Mouse (Mus musculus): ENCODE data around the gene AI481877. TPM values are rescaled to one million over a fixed set of nuclear protein-coding genes. Genes with fewer than 3 reads are reported as not detected.
"Not testable (repeated sequence)": the region's sequence is repeated elsewhere in the genome, so short reads cannot be mapped to it uniquely, and the experiment has no call there.

AI481877 gene
- 0.04 TPM in 1 of 2 replicates, not detected in the other for polyA plus RNA-seq (2016; fragmentation: Nextera tagmentation; extraction: Ambion mirVana)

DNA sequence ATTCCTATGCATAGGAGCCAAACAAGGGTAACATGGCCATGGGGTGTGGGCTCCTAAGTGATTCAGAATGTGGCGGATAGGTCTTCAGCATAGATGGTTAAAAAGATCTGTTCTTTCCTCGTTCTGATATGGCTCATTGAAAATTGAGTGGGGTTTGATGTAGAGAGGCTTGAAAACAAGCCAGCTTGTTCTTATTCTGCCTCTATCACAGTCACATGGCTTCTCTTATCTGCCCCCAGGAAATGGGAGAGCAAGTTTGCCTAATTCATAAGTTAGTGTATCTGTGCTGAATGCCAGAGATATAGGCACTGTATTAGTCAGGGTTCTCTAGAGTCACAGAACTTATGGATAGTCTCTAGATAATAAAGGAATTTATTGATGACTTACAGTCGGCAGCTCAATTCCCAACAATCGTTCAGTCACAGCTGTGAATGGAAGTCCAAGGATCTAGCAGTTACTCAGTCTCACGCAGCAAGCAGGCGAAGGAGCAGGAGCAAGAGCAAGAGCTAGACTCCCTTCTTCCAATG, at the start of gene AI481877:
Gene AI481877, minus strand, starts transcription at position 477 of the 527 bp plus-strand sequence.
- not testable (repeated sequence) for H3K36me3 ChIP-seq; H3K9ac ChIP-seq (replicated peaks); H3K27ac ChIP-seq; H3K4me3 ChIP-seq (replicated peaks); H3K4me2 ChIP-seq; H3K9me3 ChIP-seq; H3K4me1 ChIP-seq (replicated peaks); H3K27me3 ChIP-seq; ATAC-seq (ENCODE audit: insufficient number of reproducible peaks, insufficient read depth, low FRiP score, low TSS enrichment, low read depth)
- WGBS = 93% methylated on average over 3 of the region's 6 CpGs

DNA sequence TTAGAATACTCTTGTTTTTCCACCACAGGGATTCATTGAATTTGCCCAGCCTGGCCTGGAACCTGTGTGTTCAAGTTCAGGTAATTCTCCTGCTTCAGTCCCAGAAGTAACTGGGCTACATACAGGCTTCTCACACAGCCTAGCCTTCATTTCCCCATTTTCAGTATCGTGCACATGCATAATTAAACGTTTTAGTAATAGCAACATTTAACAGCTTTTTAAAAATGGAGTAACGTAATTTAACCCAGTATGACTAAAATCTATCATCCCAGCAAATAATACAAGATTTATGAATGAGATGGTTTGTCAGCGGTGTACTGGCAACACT, 49.7 kb upstream of the AI481877 start:
- 29% methylated on average over 4 of the region's 4 CpGs for WGBS
- Histone ChIP-seq H3K4me1 (replicated peaks) (peaks cover 6% of the 10 kb centered on the region), H3K36me3 (no peaks in the 10 kb centered on the region), H3K9me3 (no peaks in the 10 kb centered on the region), H3K27ac (no peak overlapping the region), H3K4me3 (replicated peaks) (peak overlapping the region; percentile 93), H3K9ac (replicated peaks) (0 out of 2 replicates have a peak overlapping the region, but pooled peaks have one; percentile 90), H3K27me3 (no peaks in the 10 kb centered on the region), H3K4me2 (peak overlapping the region; percentile 73)
- no peak for ATAC-seq (ENCODE audit: insufficient number of reproducible peaks, insufficient read depth, low FRiP score, low TSS enrichment, low read depth)

DNA sequence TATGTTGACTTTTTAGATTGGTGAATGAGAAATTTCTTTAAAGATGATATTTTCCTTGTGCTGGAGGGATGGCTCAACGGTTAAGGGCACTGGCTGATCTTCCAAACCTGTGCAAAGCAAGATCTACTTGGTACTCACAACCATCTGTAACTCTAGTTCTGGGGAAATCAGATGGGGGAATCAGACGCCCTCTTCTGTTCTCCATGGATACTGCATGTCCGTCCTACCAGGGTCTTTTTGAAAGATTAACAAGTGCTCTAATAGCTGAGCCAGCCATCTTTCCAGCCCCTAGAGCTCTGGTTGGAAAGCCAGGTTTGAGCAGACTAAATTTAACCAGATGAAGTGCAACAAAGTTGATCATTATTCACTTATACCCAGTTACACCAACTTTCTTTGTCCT, 48.5 kb upstream of the AI481877 start:
- H3K27me3 ChIP-seq = no peaks in the 10 kb centered on the region
- no peaks in the 10 kb centered on the region for H3K36me3 ChIP-seq
- H3K4me2 ChIP-seq = no peak overlapping the region
- no peak overlapping the region for H3K9ac ChIP-seq (replicated peaks)
- H3K27ac ChIP-seq = no peak overlapping the region
- WGBS = 22% methylated on average over 3 of the region's 3 CpGs
- no peaks in the 10 kb centered on the region for H3K9me3 ChIP-seq
- no peak overlapping the region for H3K4me3 ChIP-seq (replicated peaks)
- ATAC-seq (ENCODE audit: insufficient number of reproducible peaks, insufficient read depth, low FRiP score, low TSS enrichment, low read depth) = no peak
- peaks cover 6% of the 10 kb centered on the region for H3K4me1 ChIP-seq (replicated peaks)

DNA sequence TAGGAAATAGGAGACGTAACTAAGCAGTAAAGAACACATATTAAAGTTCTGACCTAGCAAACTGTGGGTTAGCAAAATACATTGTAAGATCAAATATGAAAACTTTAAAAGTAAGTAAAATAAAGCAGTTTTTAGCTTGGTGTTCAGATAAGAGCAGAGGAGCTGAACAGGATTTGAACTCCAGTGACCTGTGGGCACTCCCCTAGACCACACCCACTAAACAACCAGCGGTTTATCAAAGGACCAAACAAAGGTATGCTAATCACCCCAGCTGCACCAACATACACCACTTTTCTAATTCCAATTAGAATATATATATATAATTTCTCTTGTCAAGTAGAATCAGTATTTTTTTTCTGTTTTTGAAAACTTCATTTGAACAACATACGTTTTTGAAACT, 46.9 kb upstream of the AI481877 start:
- no peak for ATAC-seq (ENCODE audit: insufficient number of reproducible peaks, insufficient read depth, low FRiP score, low TSS enrichment, low read depth)
- H3K4me3 ChIP-seq (replicated peaks) = no peak overlapping the region
- H3K27me3 ChIP-seq = no peaks in the 10 kb centered on the region
- H3K4me2 ChIP-seq = no peak overlapping the region
- H3K36me3 ChIP-seq = no peaks in the 10 kb centered on the region
- H3K9me3 ChIP-seq = no peaks in the 10 kb centered on the region
- H3K9ac ChIP-seq (replicated peaks) = no peak overlapping the region
- peaks cover 19% of the 10 kb centered on the region for H3K4me1 ChIP-seq (replicated peaks)
- 67% methylated on average over 3 of the region's 3 CpGs for WGBS
- H3K27ac ChIP-seq = no peak overlapping the region

DNA sequence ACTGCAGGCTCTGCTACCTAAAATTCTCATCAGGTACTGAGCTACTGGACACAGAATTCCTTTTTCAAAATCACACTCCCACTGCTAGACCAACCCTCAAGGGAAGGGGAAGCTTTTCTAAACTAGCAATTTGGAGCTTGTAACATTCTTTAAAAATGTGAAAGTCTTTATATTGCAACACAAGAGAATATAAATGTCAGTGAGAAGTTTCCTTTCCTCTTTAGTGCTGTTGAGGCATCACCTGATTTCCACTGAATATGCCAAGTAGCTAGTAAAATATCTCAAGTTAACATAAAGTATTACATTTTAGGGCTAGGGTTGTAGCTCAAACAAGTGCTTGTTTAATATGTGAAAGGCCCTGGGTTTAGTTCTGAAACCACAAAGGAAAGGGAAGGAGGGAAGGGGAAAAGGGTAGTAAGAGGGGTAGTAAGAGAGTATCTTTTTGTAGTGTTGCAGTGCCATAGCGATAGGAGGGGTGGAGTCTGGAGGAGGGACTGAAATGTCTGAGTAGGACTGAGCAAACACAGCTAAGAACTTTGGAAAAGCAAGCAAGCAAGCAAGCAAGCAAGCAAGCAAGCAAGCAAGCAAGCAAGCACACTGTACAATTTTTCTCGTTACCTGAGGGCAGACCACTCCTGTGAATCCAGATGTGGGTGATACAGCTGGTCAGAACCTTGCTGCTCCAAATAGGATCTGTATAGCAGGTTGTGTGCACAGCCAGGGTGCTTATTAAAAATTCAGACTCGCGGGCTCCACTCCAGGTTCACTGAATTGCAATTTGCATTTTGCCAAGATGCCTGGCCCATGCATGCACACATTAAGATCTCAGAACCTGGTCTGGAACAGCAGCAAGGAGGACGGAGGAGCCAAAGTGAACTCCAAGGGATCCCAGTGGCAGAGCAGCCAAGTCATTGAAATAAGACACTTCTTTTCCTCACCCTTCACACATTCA, 42.8 kb upstream of the AI481877 start:
- 35% methylated on average over 5 of the region's 5 CpGs for WGBS
- Histone ChIP-seq H3K9me3 (no peaks in the 10 kb centered on the region), H3K4me3 (replicated peaks) (no peak overlapping the region), H3K27ac (peak overlapping the region; percentile 23; the same call in 1 of the 2 replicates), H3K27me3 (no peaks in the 10 kb centered on the region), H3K36me3 (no peaks in the 10 kb centered on the region), H3K4me2 (no peak overlapping the region), H3K4me1 (replicated peaks) (peaks cover 13% of the 10 kb centered on the region), H3K9ac (replicated peaks) (no peak overlapping the region)
- ATAC-seq (ENCODE audit: insufficient number of reproducible peaks, insufficient read depth, low FRiP score, low TSS enrichment, low read depth) = no peak

DNA sequence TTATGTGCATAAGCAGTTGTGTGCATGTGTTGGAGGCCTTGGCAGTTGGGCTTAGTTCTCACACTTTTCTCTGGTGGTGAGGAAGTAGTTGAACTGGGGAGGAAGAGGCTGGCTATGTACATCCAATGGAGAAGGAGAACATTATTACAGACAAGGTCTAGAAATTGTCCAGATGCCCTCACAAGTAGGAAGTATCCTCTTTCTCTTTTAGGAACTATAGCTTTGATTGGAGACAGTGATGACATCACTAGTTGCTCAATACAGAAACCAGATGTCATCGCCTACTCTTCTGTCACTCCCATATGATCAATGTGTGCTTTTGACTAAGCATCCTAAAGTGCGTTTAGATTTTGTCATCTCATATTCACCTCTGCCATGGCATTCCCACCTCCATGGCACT, 38.8 kb upstream of the AI481877 start:
- Histone ChIP-seq H3K9me3 (no peaks in the 10 kb centered on the region), H3K4me1 (replicated peaks) (peaks cover 13% of the 10 kb centered on the region), H3K27me3 (no peaks in the 10 kb centered on the region), H3K4me2 (no peak overlapping the region), H3K4me3 (replicated peaks) (no peak overlapping the region), H3K9ac (replicated peaks) (no peak overlapping the region), H3K36me3 (no peaks in the 10 kb centered on the region), H3K27ac (no peak overlapping the region)
- WGBS = 90% methylated on average over 2 of the region's 2 CpGs
- ATAC-seq (ENCODE audit: insufficient number of reproducible peaks, insufficient read depth, low FRiP score, low TSS enrichment, low read depth) = no peak

DNA sequence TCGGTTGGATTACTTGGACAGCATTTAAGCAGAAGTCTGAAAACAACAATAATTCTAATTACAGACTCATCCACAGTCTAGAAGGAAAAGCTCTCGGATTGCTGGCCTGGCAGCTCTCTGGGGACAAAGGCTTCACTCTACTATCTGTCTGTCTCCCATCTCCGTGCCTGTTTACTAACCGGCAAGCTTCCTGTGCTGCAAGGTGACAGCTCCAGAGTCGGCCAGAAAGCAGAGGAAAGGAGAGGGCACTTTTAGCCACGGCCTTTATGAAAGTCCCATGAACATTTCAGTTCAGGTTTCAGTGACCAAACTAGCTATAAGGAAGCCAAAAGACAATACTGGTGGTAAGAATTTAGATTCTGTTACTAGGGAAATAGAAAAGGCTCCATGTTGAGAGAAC, 37.1 kb upstream of the AI481877 start:
- Histone ChIP-seq H3K36me3 (no peaks in the 10 kb centered on the region), H3K4me3 (replicated peaks) (no peak overlapping the region), H3K27me3 (no peaks in the 10 kb centered on the region), H3K4me2 (no peak overlapping the region), H3K9ac (replicated peaks) (no peak overlapping the region), H3K4me1 (replicated peaks) (0 out of 2 replicates have a peak, but pooled peaks cover 1% of the 10 kb centered on the region), H3K9me3 (no peaks in the 10 kb centered on the region), H3K27ac (no peak overlapping the region)
- no peak for ATAC-seq (ENCODE audit: insufficient number of reproducible peaks, insufficient read depth, low FRiP score, low TSS enrichment, low read depth)
- 62% methylated on average over 6 of the region's 6 CpGs for WGBS

DNA sequence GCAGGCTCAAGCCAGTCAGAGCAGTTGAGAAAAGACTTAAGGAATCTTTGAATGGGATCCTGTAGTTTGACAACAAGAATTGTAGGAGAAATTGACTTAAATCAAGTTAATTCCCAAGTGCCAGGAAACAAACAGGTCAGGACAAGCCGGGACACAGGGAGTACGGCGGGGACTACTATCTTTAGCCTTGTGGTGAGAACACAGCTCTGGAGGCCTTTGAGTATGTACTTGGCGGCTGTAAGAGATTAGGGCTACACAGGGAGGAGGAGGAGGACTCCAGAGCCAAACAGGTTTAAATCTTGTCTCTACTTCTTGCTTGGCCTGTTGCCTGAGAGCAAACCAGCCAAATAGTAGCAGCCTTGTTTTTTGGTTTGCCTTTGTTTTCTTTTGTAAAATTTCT, 36.2 kb upstream of the AI481877 start:
- H3K27me3 ChIP-seq = no peaks in the 10 kb centered on the region
- ATAC-seq (ENCODE audit: insufficient number of reproducible peaks, insufficient read depth, low FRiP score, low TSS enrichment, low read depth) = no peak
- no peak overlapping the region for H3K27ac ChIP-seq
- no peaks in the 10 kb centered on the region for H3K4me1 ChIP-seq (replicated peaks)
- no peak overlapping the region for H3K9ac ChIP-seq (replicated peaks)
- WGBS = 65% methylated on average over 4 of the region's 4 CpGs
- H3K4me2 ChIP-seq = no peak overlapping the region
- no peaks in the 10 kb centered on the region for H3K36me3 ChIP-seq
- H3K4me3 ChIP-seq (replicated peaks) = no peak overlapping the region
- H3K9me3 ChIP-seq = no peaks in the 10 kb centered on the region

DNA sequence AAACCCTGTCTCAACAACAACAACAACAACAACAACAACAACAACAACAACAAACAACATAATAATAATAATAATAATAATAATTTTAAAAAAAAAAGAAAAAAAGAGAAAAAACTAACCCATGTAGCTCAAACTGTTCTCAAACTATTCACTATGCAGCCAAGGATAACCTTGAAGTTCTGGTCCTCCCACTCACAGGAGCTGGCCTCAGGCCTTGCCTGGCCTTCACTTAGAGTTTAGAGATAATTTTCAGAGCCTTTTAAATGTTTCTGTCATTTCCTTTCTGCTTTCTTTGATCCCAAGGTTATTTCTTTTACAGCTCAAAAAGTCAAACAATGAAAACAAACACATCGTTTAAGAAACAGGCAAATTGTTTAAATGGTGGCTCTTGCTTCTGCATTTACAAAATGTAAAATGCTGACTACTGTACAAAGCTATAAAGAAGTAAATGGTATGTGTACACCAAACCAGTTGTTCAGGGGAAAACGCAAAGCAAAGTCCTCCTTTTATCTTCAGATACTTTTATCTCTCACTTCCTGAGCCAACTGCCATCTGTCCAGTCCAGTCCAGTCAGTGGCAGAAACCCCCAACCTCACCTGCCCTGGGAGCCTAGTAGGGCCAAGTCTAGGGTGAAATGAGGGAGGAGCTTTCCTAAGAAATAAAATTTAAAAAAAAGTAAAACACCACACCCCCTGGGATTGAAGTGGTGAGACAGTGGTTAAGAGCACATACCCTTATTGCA, 34.6 kb upstream of the AI481877 start:
- no peaks in the 10 kb centered on the region for H3K4me1 ChIP-seq (replicated peaks)
- H3K9ac ChIP-seq (replicated peaks) = no peak overlapping the region
- H3K4me3 ChIP-seq (replicated peaks) = no peak overlapping the region
- no peaks in the 10 kb centered on the region for H3K9me3 ChIP-seq
- H3K27ac ChIP-seq = no peak overlapping the region
- H3K27me3 ChIP-seq = no peaks in the 10 kb centered on the region
- no peak overlapping the region for H3K4me2 ChIP-seq
- H3K36me3 ChIP-seq = no peaks in the 10 kb centered on the region
- ATAC-seq (ENCODE audit: insufficient number of reproducible peaks, insufficient read depth, low FRiP score, low TSS enrichment, low read depth) = no peak
- WGBS = 64% methylated on average over 2 of the region's 2 CpGs

DNA sequence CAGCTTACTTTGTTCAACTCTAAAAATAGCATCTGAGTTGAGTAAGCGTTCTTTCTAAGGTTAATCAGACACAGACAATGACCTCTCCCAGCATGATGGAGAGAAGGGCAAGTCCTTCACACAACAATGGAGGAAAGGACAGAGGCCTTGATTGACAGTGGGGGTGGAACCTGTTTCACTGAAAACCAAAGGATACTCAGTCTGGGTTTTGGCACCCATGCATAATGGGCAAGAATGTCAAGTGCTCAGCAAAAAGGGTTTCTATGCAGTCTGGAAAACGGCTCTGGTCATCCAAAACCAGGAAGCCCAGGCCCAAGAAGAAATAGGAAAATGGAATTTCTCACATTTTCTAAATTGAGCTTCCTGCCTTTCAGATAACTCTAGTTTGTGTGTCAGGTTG, 33.8 kb upstream of the AI481877 start:
- H3K27me3 ChIP-seq = no peaks in the 10 kb centered on the region

DNA sequence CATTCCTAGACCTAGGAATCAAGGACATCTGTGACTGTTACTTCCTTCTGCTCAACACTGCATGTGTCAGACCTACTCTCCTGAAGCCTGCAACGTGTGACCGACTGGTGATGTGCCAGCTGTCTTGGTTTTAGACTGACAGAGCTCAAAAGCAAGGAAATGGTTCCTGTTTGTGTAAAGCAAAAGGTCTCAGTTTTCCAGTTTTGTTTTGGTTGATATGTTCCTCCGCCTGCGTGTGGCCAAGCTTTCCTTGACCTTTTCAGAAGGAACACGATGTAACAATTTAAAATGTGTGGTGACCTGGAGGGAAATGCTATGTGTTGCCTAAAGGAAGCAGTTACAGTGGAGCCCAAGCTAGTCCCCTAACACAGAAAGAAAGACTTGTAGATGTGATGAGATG, 31.2 kb upstream of the AI481877 start:
- 86% methylated on average over 5 of the region's 5 CpGs for WGBS
- no peak overlapping the region for H3K4me3 ChIP-seq (replicated peaks)
- no peak overlapping the region for H3K9ac ChIP-seq (replicated peaks)
- H3K36me3 ChIP-seq = no peaks in the 10 kb centered on the region
- no peak overlapping the region for H3K4me2 ChIP-seq
- no peaks in the 10 kb centered on the region for H3K27me3 ChIP-seq
- no peak for ATAC-seq (ENCODE audit: insufficient number of reproducible peaks, insufficient read depth, low FRiP score, low TSS enrichment, low read depth)
- no peaks in the 10 kb centered on the region for H3K4me1 ChIP-seq (replicated peaks)
- no peak overlapping the region for H3K27ac ChIP-seq
- no peaks in the 10 kb centered on the region for H3K9me3 ChIP-seq

More for the DNA sequence above, 33.8 kb upstream of the AI481877 start:
- Histone ChIP-seq H3K9me3 (no peaks in the 10 kb centered on the region), H3K4me3 (replicated peaks) (no peak overlapping the region), H3K4me1 (replicated peaks) (no peaks in the 10 kb centered on the region), H3K4me2 (no peak overlapping the region), H3K9ac (replicated peaks) (no peak overlapping the region), H3K27ac (no peak overlapping the region), H3K36me3 (no peaks in the 10 kb centered on the region)
- WGBS = 78% methylated on average over 2 of the region's 2 CpGs
- ATAC-seq (ENCODE audit: insufficient number of reproducible peaks, insufficient read depth, low FRiP score, low TSS enrichment, low read depth) = no peak
